Mouse (Mus musculus) E14TG2a.4 (cell line): Measurements from ENCODE around the gene Sec22b.

Source experiments
- CTCF ChIP-seq: conservative IDR thresholded peaks from 2 replicates; pipeline ENCODE4 v1.5.1; 2014; ENCODE audit warnings: low read length
- NANOG ChIP-seq: IDR thresholded peaks from 2 replicates; pipeline ENCODE4 v1.6.1; 2014; ENCODE audit warnings: borderline replicate concordance, low read length, mixed read lengths
- POU5F1 ChIP-seq: IDR thresholded peaks from 2 replicates; pipeline ENCODE4 v1.6.1; 2014; ENCODE audit warnings: low read length, borderline replicate concordance

GRCm38 (mm10) chr3:97868024-97868689 lies 32.8 kb upstream of the Sec22b start:
- TF ChIP-seq CTCF (no peak), POU5F1 (no peak), NANOG (no peak)
